Mouse (Mus musculus) liver, postnatal 0 days (tissue): ENCODE results near the gene Slc26a3.

Experiments used
- CTCF ChIP-seq: sonication (generic); IDR thresholded peaks from 2 replicates; pipeline ENCODE4 v1.5.1; 2016; ENCODE audit warnings: antibody characterized with exemption, low read depth
- EP300 ChIP-seq: IDR thresholded peaks from 2 replicates; pipeline ENCODE4 v1.6.1; 2016; ENCODE audit warnings: antibody characterized with exemption, low read depth, mild to moderate bottlenecking

DNA sequence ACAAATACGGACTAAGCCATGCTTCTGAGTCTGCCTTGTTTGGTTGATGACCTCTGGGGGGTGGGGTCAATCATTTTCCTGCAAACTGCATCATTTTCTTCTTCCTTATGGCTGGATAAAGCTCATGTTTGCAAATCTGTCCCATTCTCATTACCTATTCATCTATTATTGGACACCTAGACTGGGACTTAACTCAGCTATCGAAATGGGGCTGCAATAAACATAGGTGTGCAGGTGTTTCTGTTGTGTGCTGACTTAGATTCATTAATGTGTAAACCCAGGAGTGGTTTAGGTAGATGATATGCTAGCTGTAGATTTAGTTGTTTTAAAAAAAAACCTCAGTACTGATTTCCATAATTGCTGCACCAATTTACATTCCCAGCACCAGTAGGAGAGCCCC is 48.9 kb downstream of the Slc26a3 start:
- TF ChIP-seq CTCF, result no peak
- TF ChIP-seq EP300, result no peak
